Mouse (Mus musculus) E14TG2a.4 (cell line): Measurements from ENCODE around the gene Astn1.

Source experiments
- H3K27me3 ChIP-seq: 2 replicates; pipeline ENCODE4 v1.6.1; 2014; ENCODE audit warnings: low read length, control low read depth; ENCODE audit not compliant: insufficient read depth
- H3K36me3 ChIP-seq: 2 replicates; pipeline ENCODE4 v1.6.1; 2014; ENCODE audit warnings: low read length, control low read depth; ENCODE audit not compliant: insufficient read depth
- H3K4me1 ChIP-seq: replicated peaks from 2 replicates; pipeline ENCODE4 v1.6.1; 2014; ENCODE audit warnings: low read depth, low read length, control low read depth
- H3K4me3 ChIP-seq: replicated peaks from 2 replicates; pipeline ENCODE4 v1.5.1; 2014; ENCODE audit warnings: mild to moderate bottlenecking, low read length
- H3K9me3 ChIP-seq: 2 replicates; pipeline ENCODE4 v1.6.1; 2014; ENCODE audit warnings: low read length, control low read depth
- CTCF ChIP-seq: conservative IDR thresholded peaks from 2 replicates; pipeline ENCODE4 v1.5.1; 2014; ENCODE audit warnings: low read length
- NANOG ChIP-seq: IDR thresholded peaks from 2 replicates; pipeline ENCODE4 v1.6.1; 2014; ENCODE audit warnings: borderline replicate concordance, low read length, mixed read lengths
- POU5F1 ChIP-seq: IDR thresholded peaks from 2 replicates; pipeline ENCODE4 v1.6.1; 2014; ENCODE audit warnings: low read length, borderline replicate concordance

The Astn1 gene

GRCm38 (mm10) chr1:158452675-158453074 is 90.6 kb downstream of the Astn1 start:
- H3K4me3 ChIP-seq = no peak overlapping the region
- TF ChIP-seq CTCF = no peak
- no peak for TF ChIP-seq NANOG
- TF ChIP-seq POU5F1 = no peak
- H3K4me1 ChIP-seq = no peaks in the 10 kb centered on the region
- H3K27me3 ChIP-seq = no peaks in the 10 kb centered on the region
- H3K36me3 ChIP-seq = no peaks in the 10 kb centered on the region
- H3K9me3 ChIP-seq = no peaks in the 10 kb centered on the region

DNA sequence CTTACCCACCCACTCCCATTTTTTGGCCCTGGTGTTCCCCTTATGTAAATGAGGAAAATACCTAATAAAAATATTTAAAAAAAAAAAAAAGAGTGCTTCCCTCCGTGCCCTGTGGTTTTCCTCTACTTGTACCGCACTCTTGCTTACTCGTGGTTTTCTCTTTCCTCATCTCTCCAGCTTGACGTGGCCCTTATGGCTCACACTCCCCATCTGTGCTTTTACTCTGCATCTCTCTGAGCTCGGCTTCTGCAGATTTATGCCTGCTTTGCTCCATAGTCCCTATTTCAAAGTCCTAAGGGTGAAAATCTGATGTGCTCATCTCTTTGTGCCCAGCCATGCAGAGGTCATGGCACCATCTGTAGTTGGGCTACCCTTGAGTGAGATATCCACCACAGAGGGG is 91.5 kb downstream of the Astn1 start:
- H3K4me1 ChIP-seq = no peaks in the 10 kb centered on the region
- H3K27me3 ChIP-seq = no peaks in the 10 kb centered on the region
- TF ChIP-seq CTCF = no peak
- no peak for TF ChIP-seq POU5F1
- TF ChIP-seq NANOG = no peak
- H3K4me3 ChIP-seq = no peak overlapping the region
- H3K36me3 ChIP-seq = no peaks in the 10 kb centered on the region
- no peaks in the 10 kb centered on the region for H3K9me3 ChIP-seq

- Histone ChIP-seq H3K4me1 (no peaks in the 10 kb centered on the region), H3K9me3 (no peaks in the 10 kb centered on the region), H3K4me3 (no peak overlapping the region), H3K27me3 (no peaks in the 10 kb centered on the region), H3K36me3 (no peaks in the 10 kb centered on the region)
- TF ChIP-seq CTCF (no peak), POU5F1 (no peak), NANOG (no peak)
These were observed 101.9 kb downstream of the Astn1 start for GRCm38 (mm10) chr1:158463975-158464374.

- no peaks in the 10 kb centered on the region for H3K27me3 ChIP-seq
- H3K36me3 ChIP-seq = no peaks in the 10 kb centered on the region
- no peaks in the 10 kb centered on the region for H3K4me1 ChIP-seq
- H3K4me3 ChIP-seq = no peak overlapping the region
- no peaks in the 10 kb centered on the region for H3K9me3 ChIP-seq
- TF ChIP-seq CTCF = no peak
- no peak for TF ChIP-seq NANOG
- no peak for TF ChIP-seq POU5F1
These were observed 103.2 kb downstream of the Astn1 start for GRCm38 (mm10) chr1:158465286-158465685.

- H3K9me3 ChIP-seq = no peaks in the 10 kb centered on the region
- TF ChIP-seq NANOG (no peak), POU5F1 (no peak), CTCF (no peak)
- no peaks in the 10 kb centered on the region for H3K4me1 ChIP-seq
- no peak overlapping the region for H3K4me3 ChIP-seq
- no peaks in the 10 kb centered on the region for H3K27me3 ChIP-seq
- no peaks in the 10 kb centered on the region for H3K36me3 ChIP-seq
These were observed 115.8 kb downstream of the Astn1 start for GRCm38 (mm10) chr1:158477841-158478240.

DNA sequence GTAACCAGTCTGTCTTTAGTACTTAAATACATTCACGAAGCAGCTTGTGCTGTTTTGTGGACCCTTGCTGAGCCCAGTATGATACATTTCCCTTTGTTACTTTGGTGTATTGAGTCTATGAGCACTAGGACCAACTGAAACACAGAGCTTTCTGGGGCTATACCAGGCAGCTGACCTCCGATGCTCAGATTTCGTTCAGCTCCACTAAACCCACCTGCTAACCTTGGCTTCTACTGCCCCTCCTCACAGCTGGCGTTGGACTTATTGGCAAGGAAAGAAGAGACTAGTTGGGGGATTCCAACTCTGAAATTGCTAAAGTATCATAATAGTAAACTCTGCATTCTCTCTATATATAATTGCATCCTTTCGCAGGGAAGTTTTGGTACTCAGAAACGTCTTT is 118.2 kb downstream of the Astn1 start:
- Histone ChIP-seq H3K4me3 (no peak overlapping the region), H3K36me3 (no peaks in the 10 kb centered on the region), H3K9me3 (no peaks in the 10 kb centered on the region), H3K27me3 (no peaks in the 10 kb centered on the region), H3K4me1 (no peaks in the 10 kb centered on the region)
- TF ChIP-seq POU5F1 (no peak), NANOG (no peak), CTCF (no peak)

- Histone ChIP-seq H3K4me1 (no peaks in the 10 kb centered on the region), H3K36me3 (no peaks in the 10 kb centered on the region), H3K4me3 (no peak overlapping the region), H3K9me3 (no peaks in the 10 kb centered on the region), H3K27me3 (no peaks in the 10 kb centered on the region)
- TF ChIP-seq CTCF (no peak), POU5F1 (no peak), NANOG (no peak)
These were observed 121.7 kb downstream of the Astn1 start for GRCm38 (mm10) chr1:158483733-158484132.

- TF ChIP-seq NANOG (no peak), CTCF (no peak), POU5F1 (no peak)
- H3K4me3 ChIP-seq = no peak overlapping the region
These were observed 127.5 kb downstream of the Astn1 start for GRCm38 (mm10) chr1:158489521-158490021.

GRCm38 (mm10) chr1:158490175-158490574 is 128.1 kb downstream of the Astn1 start:
- TF ChIP-seq POU5F1 (no peak), CTCF (no peak), NANOG (no peak)
- Histone ChIP-seq H3K9me3 (no peaks in the 10 kb centered on the region), H3K27me3 (no peaks in the 10 kb centered on the region), H3K36me3 (no peaks in the 10 kb centered on the region), H3K4me1 (no peaks in the 10 kb centered on the region), H3K4me3 (no peak overlapping the region)

More at GRCm38 (mm10) chr1:158489521-158490021, 127.5 kb downstream of the Astn1 start:
- Histone ChIP-seq H3K27me3 (no peaks in the 10 kb centered on the region), H3K36me3 (no peaks in the 10 kb centered on the region), H3K9me3 (no peaks in the 10 kb centered on the region), H3K4me1 (no peaks in the 10 kb centered on the region)
